Mouse (Mus musculus) Muller cell, postnatal 12 days (primary cell): ENCODE measurements around the gene Rnf145.
"Not testable (repeated sequence)": the region's sequence is repeated elsewhere in the genome, so short reads cannot be mapped to it uniquely, and the experiment has no call there.

Experiments used
- DNase-seq: peaks from one replicate; pipeline ENCODE4 v3.0.0-alpha.2; 2015; ENCODE audit errors: inconsistent ontology term

Gene Rnf145

DNA sequence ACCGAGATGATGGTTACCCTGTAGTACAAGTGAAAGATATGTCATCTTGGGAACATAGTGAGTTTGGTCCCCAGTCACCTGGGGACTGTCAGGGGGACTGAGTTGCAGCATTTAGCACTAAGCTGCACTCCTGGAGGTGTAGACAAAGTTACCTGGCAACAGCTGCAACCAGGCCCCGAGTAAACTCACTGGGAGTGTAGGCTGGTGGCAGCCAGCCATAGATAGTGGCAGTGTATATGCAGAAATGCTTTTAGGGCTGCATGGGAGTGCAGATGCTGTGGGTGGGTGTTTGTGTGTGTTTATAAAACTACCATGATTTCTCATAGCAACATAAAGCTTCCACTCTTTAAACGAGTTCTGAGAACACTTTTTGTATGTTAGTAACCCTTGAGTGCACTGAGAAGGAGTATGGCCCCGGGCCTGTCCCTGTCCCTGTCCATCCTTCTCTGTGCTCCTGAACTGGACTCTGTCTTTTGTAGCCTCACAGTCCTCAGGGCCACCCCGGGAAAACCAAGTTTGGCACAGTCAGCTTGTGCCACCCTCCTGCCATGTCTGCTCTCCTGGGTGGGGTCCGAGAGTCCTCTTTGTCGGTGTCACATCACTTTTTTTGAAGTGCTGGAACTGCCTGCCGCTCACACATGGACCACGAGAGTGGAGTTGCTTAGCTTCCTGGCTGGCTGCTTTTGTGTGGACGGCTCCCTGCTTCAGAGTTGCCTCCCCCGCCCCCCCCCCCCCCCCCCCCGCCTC is 43.8 kb downstream of the Rnf145 start:
- no peak for DNase-seq

DNA sequence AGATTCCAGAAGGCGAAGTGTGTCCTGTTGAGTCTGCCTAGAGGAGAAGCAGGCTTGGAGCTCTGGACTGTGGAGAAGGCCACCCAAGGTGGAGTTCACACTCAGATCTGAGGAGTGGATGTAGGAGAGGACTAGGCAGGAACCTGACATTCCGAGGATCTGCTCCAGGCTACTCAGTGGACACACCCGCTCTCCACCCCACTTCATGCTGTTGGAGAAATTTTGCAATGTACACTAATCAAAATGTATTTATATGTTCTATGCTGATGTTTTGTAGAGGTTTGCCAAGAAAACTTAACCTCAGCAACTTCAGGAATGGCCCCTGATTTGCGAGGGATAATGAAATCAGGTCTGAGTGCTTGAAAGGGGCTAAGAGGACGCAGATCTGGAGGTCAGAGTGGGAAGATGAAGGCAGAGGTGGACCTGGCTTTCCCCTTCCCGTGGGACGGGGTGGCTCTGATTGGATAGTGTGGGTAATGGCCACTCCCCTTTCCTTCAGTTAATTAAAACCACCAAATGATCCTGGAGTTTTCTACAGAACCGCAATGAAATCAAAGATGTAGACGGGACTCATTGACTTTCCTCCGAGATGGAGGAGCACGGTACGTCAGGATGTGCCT is 45.6 kb downstream of the Rnf145 start:
- DNase-seq = no peak

DNA sequence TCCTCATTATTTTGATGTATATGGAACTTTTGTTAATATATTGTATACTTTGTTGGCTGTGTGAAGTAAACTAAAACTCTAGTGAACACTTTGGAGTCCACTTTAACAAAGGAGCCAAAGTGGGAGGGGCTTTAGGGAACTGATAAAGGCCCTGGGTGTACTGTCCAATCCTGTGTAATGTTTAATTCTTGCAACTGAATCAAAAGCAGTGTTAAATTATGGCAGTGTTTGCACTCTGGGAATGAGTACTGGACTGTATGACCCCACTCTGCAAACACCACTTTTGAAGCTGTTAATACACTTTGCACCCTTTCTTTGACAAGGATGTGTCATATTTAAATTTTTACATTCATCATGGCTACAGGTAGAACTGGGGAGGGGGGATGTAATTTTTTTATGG is 46.2 kb downstream of the Rnf145 start:
- no peak for DNase-seq

DNA sequence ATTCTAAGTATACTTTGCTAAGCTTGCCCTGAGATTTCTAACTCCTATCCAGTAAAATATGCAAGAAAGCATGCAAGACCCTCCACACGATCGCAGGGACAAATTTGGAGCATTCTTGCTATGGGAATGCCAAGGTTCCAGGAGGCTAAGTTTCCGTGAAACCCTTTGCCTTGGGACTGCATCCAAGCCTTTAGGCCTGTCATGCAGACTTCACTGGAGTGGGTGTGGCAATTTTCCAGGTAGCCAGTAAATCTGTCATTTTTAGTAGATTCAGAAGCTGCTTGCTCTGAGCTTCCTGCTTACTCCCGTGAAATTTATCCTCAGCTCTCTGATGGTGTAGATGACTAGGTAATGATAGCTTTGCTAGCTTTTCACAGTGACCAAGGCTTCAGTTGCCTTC is 51.6 kb downstream of the Rnf145 start:
- not testable (repeated sequence) for DNase-seq

DNA sequence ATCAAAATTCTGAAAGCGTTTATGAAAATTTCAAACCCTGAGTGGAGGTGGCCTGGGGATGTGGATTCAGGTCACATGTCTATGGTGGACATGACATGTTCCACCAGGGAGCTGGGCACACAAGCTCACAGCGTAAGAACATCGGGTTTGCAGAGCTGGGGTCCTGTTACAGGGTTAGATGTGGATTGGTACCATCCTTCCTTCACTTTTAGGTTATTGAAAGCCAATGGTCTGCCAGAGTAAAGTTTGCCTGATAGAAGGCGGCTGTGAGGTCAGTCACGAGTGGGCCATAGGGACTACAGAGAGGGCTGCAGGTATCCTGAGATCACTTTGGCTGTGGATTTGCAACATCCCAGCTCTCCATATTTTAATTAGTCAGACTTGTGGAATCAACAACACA is 54.0 kb downstream of the Rnf145 start:
- no peak for DNase-seq

DNA sequence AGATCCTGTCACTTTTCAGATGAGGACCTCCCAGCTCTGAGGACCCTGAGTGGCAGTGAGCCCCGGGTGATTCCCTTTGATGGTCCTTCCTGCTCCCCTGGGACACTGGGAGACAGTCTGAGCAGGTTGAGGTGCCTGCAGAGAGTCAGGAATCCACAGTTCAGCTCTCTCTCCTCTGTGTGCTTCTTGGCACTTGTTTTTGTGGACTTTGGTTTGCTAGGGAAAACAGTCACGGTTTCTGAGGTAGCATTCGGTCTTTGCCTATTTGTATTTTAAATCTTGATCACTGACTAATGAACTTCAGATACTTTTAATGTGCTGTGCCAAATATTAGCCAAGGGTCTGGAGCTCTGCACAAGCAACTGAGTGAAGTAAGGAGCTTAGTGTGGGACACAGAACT is 54.6 kb downstream of the Rnf145 start:
- no peak for DNase-seq

DNA sequence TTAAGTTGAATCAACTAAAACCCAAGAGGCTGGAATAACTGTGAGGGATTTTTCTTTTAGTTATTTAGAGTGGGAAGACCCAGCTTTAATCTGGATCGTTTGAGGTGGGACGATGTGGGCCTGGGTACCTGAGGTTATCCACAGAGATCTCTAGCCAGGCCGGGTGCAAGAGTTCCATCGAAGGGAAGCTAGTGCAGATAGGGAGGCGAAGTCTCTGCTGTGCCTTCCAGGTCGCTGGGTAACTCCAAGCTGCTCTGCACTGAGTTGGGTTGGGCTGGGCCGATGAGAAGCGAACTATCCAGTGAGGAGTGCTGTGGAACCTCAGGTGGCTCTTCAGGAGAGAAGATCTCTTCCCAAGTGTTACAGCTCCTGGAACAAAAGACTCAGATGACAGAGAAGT is 55.6 kb downstream of the Rnf145 start:
- no peak for DNase-seq

DNA sequence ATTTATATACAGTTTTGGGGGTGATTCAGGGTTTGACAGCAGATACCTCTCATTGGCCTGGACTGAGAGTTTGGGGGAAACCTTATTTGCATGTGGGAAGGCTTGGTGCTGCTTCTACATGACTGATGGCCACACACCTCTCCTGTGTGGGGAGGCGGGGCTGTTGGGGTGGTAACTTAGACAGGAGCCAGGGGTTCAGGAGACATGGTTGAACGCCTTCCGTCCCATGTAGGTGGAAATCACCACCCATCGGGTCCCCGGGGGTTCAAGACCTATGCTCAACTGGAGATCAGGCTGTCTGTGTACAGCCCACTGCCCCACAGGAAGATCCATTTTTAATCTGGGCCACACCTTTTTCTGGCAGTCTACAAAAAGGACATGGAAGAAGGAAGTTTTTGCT is 56.1 kb downstream of the Rnf145 start:
- DNase-seq = no peak

DNA sequence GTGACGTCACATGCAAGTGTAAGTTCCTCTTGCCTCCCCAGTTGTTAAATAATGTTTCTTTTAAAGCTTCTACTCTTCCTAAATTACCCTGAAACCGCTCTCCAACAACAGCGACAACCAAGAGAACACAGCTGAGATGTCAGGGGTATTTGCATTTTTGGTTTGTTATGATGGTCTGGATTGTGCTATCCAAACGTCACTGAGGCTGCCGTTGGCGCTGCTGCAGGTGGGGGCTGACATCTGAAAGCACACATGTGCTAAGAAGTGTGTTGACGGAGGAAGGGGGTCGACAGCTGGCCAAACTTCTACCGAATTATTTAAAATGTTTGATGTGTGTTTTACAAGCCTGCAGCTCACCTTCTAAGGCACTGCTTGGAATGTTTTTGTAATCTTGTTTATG is 59.1 kb downstream of the Rnf145 start:
- DNase-seq = no peak

DNA sequence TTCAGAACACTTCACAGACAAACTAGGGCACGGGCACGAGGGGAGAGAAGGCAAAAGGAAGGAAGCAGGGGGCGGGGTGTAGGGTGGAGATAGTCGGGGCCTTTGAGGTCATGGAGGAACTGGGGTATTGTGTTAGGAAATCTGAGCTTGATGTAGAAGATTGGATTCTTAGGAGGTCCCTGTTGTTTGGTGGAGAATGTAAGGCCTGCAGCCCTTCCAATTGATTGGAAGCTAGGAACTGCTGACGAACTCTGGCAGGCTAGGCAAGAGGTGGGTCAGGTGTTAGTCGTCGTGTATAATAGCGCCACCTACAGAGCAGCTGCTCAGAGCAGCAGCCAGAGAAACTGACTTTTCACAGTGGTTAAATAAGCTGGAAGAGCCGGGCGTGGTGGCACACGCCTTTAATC is 62.5 kb downstream of the Rnf145 start:
- DNase-seq = no peak

DNA sequence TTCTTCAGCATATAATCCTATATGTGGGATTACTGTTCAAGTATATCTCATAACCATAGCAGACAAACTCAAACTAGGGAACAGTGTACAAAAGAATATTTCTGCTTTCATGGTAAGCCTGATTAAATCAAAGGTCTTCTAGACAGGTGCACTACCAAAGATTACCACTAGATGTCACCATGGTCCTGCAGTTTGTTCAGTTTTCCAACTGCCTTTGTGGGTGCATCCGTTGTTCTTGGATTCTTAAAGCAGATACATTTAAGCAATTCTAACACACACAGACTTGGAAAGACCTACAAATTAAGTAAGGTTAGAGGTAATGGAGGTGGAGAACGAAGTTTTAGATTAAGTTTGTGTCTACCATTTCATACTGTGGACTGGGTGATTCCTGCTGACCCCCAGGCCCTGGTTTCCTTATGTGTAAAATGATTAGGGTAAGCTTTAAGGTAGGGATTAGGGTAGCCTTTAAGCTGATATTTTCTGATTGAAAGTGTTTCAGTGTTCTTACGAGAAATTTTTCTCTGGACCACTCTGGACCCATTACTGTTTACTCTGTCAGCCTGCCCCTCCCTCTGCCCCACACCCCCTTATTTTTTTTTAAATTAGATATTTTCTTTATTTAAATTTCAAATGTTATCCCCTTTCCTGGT is 67.4 kb downstream of the Rnf145 start:
- DNase-seq = peak; percentile 63

DNA sequence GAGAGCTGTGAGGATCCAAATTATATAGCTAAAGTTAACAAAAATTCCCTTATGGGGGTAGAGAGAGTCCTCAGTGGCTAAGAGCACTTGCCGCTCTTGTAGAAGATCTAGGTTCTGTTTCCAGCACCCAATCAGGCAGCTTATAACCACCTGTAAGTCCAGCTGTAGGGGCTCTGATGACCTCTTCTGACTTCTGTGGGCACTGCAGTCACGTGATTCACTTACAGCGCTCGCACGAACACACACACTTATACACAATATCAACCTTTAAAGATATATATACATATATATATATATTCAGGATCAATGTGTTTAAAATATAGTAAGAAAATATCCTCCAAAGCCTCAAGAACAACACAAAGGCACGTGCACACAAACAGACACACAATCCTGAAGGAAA is 74.3 kb downstream of the Rnf145 start:
- no peak for DNase-seq

DNA sequence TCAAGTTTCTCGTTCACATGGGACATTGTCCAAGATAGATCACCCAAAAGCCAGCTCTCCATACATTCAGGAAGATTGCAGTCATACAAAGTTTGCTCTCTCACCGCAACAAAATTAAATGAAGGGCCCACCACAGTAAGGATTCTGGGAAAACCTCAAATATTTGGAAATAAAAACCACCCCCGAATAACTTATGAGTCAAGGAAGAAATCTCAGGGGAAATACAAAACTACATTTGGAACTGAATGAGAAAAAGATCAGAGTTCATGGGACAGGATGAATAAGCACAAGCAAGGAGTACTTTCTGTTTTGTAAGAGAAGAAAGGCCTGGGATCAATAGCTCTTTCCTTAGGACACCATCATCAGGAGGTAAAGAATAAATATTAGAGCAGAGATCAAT is 76.0 kb downstream of the Rnf145 start:
- no peak for DNase-seq

DNA sequence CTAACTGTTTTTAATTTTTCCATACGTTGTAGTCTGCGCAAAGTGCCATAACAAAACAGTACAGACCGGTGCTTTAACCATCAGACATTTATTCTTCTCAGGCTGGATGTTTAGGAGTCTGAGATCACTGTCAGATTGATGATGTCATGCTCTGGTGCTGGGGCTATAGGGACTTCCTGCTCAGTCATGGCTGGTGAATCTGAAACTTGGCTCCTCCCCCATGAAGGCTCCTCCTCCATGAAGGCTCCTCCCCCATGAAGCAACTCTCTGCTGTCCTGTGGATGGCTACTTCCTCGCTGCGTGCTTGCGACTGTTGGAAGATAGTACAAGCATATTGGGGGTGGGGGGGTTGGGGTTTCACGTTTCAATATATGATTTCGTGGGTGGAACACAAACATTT is 88.1 kb downstream of the Rnf145 start:
- no peak for DNase-seq

DNA sequence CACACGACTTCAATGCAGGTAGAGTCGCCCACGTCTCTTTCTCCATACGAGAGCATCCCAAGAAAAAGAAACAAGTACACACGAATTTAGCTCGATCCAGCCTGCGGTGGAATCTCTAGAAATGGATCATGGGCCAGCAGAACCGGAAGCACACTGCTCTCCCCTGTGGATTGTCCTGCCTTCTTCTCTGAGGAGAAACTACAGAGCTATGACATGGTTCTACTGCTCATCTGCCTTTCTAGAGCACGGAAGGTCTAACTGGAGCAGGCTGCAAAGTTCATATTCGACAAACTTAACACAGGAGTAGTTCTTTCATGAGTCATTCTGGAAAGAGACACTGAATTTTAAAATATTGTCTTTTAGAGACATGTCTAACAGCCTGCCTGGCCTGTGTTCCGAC is 89.9 kb downstream of the Rnf145 start:
- no peak for DNase-seq

DNA sequence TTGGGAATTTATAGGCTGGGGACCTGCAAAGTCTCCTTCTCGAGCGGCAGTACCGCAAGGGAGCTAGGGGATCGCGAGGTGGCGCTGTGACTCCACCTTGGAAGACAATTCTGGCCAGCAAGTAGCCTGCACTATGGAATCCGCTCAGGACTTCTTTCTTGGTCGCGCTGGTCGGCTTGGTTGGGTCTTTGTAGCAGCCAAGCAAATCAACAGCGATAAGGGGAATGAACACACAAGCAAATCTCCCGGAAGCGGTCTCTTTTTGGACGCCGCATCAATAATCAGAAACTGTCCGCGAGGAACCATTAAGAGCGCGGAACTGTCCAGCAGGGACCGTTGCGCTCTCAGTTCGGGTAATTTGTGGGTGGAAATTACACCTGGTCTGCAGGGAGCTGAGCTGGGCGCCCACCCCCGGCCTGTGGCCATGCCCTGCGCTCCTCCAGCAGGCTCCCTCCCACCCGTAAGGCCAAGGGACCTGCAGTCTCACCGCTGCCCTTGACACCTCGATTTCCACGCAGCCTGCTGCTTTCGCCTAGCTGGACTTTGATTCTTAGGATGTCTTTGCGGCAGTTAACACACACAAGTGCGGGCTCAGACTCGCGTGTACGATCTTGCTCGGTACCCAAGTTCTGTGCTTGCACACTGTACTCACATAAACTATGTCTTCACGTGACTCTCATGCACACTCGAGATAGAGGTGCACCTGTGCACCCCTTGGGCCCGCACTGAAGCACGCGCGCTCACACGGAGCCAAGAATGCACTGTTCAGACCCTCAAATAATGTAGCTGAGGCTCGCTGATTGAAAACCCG is 92.4 kb downstream of the Rnf145 start:
- peak; percentile 76 for DNase-seq

DNA sequence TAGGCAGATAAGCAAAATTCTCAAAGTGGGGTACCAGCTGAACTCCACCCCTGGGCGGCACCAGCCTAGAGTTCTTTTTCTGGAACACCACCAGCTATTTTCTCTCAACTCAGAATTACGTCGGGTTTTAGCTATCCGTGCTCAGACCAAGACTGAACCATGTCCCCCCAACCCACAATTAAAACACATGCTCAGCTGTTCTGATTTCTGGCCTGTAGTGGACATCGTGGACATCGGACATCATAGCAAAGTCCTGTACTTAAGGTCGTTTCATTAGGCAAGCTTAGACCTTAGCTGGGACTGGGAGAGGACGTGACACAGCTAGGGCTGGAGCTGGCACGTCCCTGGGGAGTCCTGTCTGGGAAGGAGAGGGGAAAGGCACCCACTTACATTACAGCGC is 93.4 kb downstream of the Rnf145 start:
- no peak for DNase-seq

DNA sequence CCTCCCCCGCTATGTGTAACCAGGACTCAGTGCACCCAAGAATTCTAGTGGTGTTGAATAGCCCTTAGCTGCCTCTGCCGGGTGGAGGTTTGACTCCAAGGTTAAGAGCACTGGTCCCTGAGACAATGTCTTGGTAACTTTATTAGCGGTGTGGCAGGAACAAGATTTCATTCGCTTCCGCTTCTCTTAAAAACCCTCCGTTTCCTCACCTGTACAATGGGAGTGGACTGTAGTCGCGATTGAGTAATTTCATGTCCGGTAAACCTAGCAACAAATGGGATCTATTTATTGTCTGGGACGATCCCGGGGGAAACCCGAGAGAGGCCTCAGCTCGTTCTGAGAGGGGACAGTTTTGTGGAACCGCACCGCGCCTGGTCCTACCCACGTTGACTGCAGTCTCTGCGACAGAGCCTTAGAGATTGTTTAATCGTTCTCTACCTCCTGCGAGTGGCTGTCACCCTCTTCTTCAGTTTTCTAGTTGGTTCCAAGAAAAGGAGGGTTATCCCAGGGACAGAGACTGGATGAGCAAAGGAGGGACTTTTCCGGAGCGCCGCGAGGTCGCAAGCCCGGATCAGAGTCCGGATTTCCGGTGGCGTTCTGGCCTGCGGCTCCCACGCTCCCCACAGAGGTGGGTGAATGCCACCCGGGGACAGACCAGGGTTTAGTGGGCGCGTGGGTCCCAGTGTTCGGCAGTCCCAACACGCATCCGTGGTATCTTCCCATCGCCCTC is 94.1 kb downstream of the Rnf145 start:
- peak; percentile 17 for DNase-seq

DNA sequence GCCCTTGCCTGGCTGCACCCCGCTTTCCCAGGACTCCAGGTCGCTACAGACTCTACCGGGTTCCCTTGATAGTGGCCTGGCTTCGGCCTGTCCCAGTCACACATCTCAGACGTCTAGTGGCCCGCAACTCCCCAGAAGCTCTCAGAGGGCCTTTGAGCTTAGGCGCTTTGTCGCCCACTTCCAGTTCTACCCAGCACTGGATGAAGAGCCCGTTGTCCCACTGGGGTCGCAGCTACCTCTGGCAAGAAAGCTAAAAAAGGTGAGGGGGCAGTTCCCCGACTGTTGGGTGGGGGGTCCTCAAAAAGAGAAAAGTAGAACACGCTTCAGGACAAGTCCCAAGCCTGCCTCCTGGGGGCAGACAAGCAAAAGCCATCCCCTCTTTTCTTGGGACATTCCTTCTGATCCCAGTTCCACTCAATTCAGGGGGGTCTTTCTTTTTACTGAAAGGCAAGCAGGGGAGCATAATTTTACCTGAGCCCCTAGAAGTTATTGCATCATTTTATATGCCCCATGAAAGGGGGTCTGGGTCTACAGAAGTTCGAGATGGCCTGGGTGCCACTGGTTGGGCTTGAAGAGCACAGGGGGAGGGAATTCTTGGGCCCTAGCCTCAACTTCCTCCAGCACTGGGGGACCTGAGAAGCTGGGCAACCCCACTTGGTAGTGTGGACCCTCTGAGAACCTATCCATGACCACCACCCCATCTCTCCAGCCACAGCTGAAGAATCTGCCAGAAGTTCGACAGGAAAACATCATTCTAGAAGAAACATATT is 94.8 kb downstream of the Rnf145 start:
- no peak for DNase-seq
